Mouse (Mus musculus) stomach, postnatal 0 days (tissue): ENCODE results near the gene Ptprg.

Experiments used
- CTCF ChIP-seq: IDR thresholded peaks from 2 replicates; pipeline ENCODE4 v1.5.1; 2016; ENCODE audit warnings: antibody characterized with exemption, low read depth, mild to moderate bottlenecking, moderate library complexity
- EP300 ChIP-seq: optimal IDR thresholded peaks from 2 replicates; pipeline ENCODE3; 2016; ENCODE audit warnings: antibody characterized with exemption

DNA sequence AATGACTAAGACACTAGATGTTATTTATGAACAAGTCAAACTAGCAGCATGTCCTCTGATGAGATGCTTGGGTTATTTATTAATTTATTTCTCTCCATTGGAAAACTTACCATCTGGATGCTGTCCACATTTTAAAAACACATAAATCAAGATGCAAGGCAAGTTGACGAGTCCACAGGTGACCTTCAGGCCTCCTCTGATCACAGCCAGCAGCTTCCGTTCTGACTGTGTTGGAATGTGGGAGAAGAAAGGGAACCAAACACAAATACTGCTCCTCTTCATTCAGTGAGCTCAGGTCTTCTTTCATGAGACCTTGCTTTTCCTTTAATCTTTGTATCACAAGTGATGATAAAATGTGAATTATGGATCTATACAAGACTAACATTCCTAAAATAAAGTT lies 437.8 kb downstream of the Ptprg start:
- TF ChIP-seq CTCF = no peak
- TF ChIP-seq EP300 = no peak
